ENCODE assay signal across 30 mouse cellular contexts in genomic region chr2:52949556-52949955, GRCm38 (mm10).
DNase-seq lines count a peak whose midpoint lies in the region; ATAC-seq and TF ChIP-seq lines count a peak whose summit lies in the region.
"Had no signal": no experiment of that assay in that cellular context is flagged by ENCODE, and none has a peak within 500 bp of the region (broad histone marks: within the 10 kb centered on the region; RNA-seq: fewer than 3 reads in every experiment).

No protein-coding gene starts in this region.

- in situ Hi-C loops in ES-E14 (cut with MboI; ENCODE audit: low sequenced_read_pairs in 2 of 2, unreplicated experiment in 2 of 2): no loop called here

- 97% methylated on average over 4 of the region's 4 CpGs for WGBS in heart, adult 2 months
- 96% methylated on average over 4 of the region's 4 CpGs for WGBS in liver, adult 2 months
- whole genome bisulfite sequencing in small intestine, adult 2 months: 90% methylated on average over 4 of the region's 4 CpGs
- WGBS in cerebellum, adult 2 months: 96% methylated on average over 4 of the region's 4 CpGs

- DNase-seq in heart, adult 2 months: no peak
- no peak for DNase-seq in heart, adult 9 months (ENCODE audit: low spot score in 2 of 2)
- no peak for DNase-seq in liver, adult 2 months (ENCODE audit: extremely low read depth, low read depth, low spot score)
- DNase-seq in liver: no peak
- no peak for DNase-seq in ES-E14 (ENCODE audit: low read depth, low spot score)
- DNase-seq in cerebellum, adult 2 months: no peak
- DNase-seq: adrenal gland, postnatal 25 days; cerebellum, adult 11 months; cerebellum, postnatal 14 days; heart, postnatal 10 days; kidney, adult 11 months; kidney, postnatal 10 days; layer of hippocampus, postnatal 36 days; lung, adult 18-20 months; lung, postnatal 10 days; right cerebral cortex, adult 18-20 months; right cerebral cortex, postnatal 4 days; thymus, adult 18-20 months; thymus, postnatal 36 days had no signal

- TF ChIP-seq POLR2A in heart, adult 2 months (IDR thresholded peaks at IDR 0.05; ENCODE audit: insufficient read depth, low read depth, low read length): no peak
- no peak for TF ChIP-seq POLR2A in liver, adult 2 months (IDR thresholded peaks at IDR 0.05; ENCODE audit: extremely low read depth, insufficient read depth, low read length)
- no peak for TF ChIP-seq POLR2A in small intestine, adult 2 months (IDR thresholded peaks at IDR 0.05; ENCODE audit: low read depth, low read length)
- TF ChIP-seq POLR2A in cerebellum, adult 2 months (IDR thresholded peaks at IDR 0.05; ENCODE audit: borderline replicate concordance, insufficient read depth, low read length): no peak

- TF ChIP-seq EP300 in heart, adult 2 months (IDR thresholded peaks at IDR 0.05; ENCODE audit: insufficient read depth, low read depth, low read length): no peak

- no peaks in the 10 kb centered on the region; the same call in 1 of the 2 replicates for H3K36me3 ChIP-seq in heart, adult 2 months (ENCODE audit: control insufficient read depth, insufficient read depth, low read length)
- no peaks in the 10 kb centered on the region for H3K36me3 ChIP-seq in liver, adult 2 months (ENCODE audit: control insufficient read depth, insufficient read depth, low read length)
- H3K36me3 ChIP-seq in ES-E14 (ENCODE audit: control insufficient read depth, insufficient read depth, low read length, poor library complexity, severe bottlenecking): no peaks in the 10 kb centered on the region
- no peaks in the 10 kb centered on the region for H3K36me3 ChIP-seq in small intestine, adult 2 months (ENCODE audit: control insufficient read depth, insufficient read depth, low read length)
- H3K36me3 ChIP-seq: embryonic facial prominence, embryonic 12.5 days; heart, embryonic 12.5 days; neural tube, embryonic 15.5 days; stomach, embryonic 15.5 days had no signal

- intact Hi-C loops in heart, adult 2 months (cut with DNase I): no loop called here

- H3K79me2 ChIP-seq in heart, adult 2 months (replicated peaks; ENCODE audit: control insufficient read depth, insufficient read depth, low read length): no peaks in the 10 kb centered on the region; the same call in none of the 2 replicates
- peaks cover 7% of the 10 kb centered on the region for H3K79me2 ChIP-seq in liver, adult 2 months (ENCODE audit: control insufficient read depth, insufficient read depth, low read length)

- no peak overlapping the region for H3K9ac ChIP-seq in heart, adult 2 months (ENCODE audit: low read depth, low read length)
- H3K9ac ChIP-seq in liver, adult 2 months (ENCODE audit: low read depth, low read length): no peak overlapping the region
- no peak overlapping the region for H3K9ac ChIP-seq in ES-E14 (ENCODE audit: insufficient read depth, low read depth, low read length, poor library complexity, severe bottlenecking)
- H3K9ac ChIP-seq: embryonic facial prominence, embryonic 12.5 days; heart, embryonic 12.5 days; limb, embryonic 13.5 days; neural tube, embryonic 15.5 days; stomach, embryonic 15.5 days had no signal

- H3K9me3 ChIP-seq in ES-E14 (ENCODE audit: control insufficient read depth, insufficient read depth, low read depth, low read length): no peaks in the 10 kb centered on the region
- H3K9me3 ChIP-seq: embryonic facial prominence, embryonic 12.5 days; heart, embryonic 12.5 days; limb, embryonic 13.5 days; neural tube, embryonic 15.5 days; stomach, embryonic 15.5 days had no signal

- H3K4me3 ChIP-seq in heart, adult 2 months: no peak overlapping the region
- H3K4me3 ChIP-seq in liver, adult 2 months (ENCODE audit: insufficient read depth, low read depth, low read length): no peak overlapping the region
- no peak overlapping the region for H3K4me3 ChIP-seq in ES-E14 (ENCODE audit: insufficient read depth in 1 of 2, low read depth in 1 of 2, low read length in 2 of 2, poor library complexity in 1 of 2, severe bottlenecking in 1 of 2)
- H3K4me3 ChIP-seq in small intestine, adult 2 months (ENCODE audit: low read depth, low read length): no peak overlapping the region
- H3K4me3 ChIP-seq in cerebellum, adult 2 months (replicated peaks; ENCODE audit: insufficient read depth, low read depth, low read length): no peak overlapping the region
- H3K4me3 ChIP-seq: embryonic facial prominence, embryonic 12.5 days; heart, embryonic 12.5 days; hindbrain, embryonic 10.5 days; limb, embryonic 13.5 days; midbrain, embryonic 10.5 days; neural tube, embryonic 15.5 days; stomach, embryonic 15.5 days had no signal

- TF ChIP-seq CTCF in heart, adult 2 months (IDR thresholded peaks at IDR 0.05): peak; percentile 36; the same call in 1 of the 2 replicates
- 0 out of 2 replicates have a peak, but pooled peaks have one; percentile 22 for TF ChIP-seq CTCF in liver, adult 2 months (IDR thresholded peaks at IDR 0.05; ENCODE audit: low read depth, low read length)
- 0 out of 2 replicates have a peak, but pooled peaks have one; percentile 16 for TF ChIP-seq CTCF in small intestine, adult 2 months (IDR thresholded peaks at IDR 0.05; ENCODE audit: extremely low read depth, insufficient read length, insufficient replicate concordance, low read depth, low read length)
- TF ChIP-seq CTCF in cerebellum, adult 2 months (IDR thresholded peaks at IDR 0.05; ENCODE audit: borderline replicate concordance, insufficient read depth, low read depth, low read length): no peak

- peaks cover under 1% of the 10 kb centered on the region for H3K4me1 ChIP-seq in heart, adult 2 months (ENCODE audit: control insufficient read depth, insufficient read depth, low read length)
- H3K4me1 ChIP-seq in liver, adult 2 months (ENCODE audit: control insufficient read depth, insufficient read depth, low read length): no peaks in the 10 kb centered on the region
- peaks cover 0 to 6% of the 10 kb centered on the region in 2 experiments; a peak in 3 of 4 replicates for H3K4me1 ChIP-seq in ES-E14 (ENCODE audit: control insufficient read depth in 2 of 2, insufficient read depth in 2 of 2, low read length in 2 of 2, poor library complexity in 1 of 2)
- no peaks in the 10 kb centered on the region for H3K4me1 ChIP-seq in small intestine, adult 2 months (ENCODE audit: control insufficient read depth, insufficient read depth, insufficient read length, low read length)
- peaks cover 12% of the 10 kb centered on the region; the same call in 1 of the 2 replicates for H3K4me1 ChIP-seq in cerebellum, adult 2 months (ENCODE audit: control insufficient read depth, insufficient read depth, low read length)

- H3K27ac ChIP-seq in heart, adult 2 months: no peak overlapping the region
- H3K27ac ChIP-seq in liver, adult 2 months (replicated peaks; ENCODE audit: insufficient read depth, low read depth, low read length): no peak overlapping the region
- no peak overlapping the region for H3K27ac ChIP-seq in ES-E14 (ENCODE audit: insufficient read depth, low read depth, low read length, poor library complexity, severe bottlenecking)
- no peak overlapping the region for H3K27ac ChIP-seq in small intestine, adult 2 months (ENCODE audit: insufficient read depth, low read depth, low read length)
- H3K27ac ChIP-seq in cerebellum, adult 2 months (ENCODE audit: insufficient read depth, low read length): no peak overlapping the region
- H3K27ac ChIP-seq: embryonic facial prominence, embryonic 12.5 days; hindbrain, embryonic 10.5 days; limb, embryonic 13.5 days; midbrain, embryonic 10.5 days; neural tube, embryonic 15.5 days; stomach, embryonic 15.5 days had no signal

- no peaks in the 10 kb centered on the region for H3K27me3 ChIP-seq in heart, adult 2 months (ENCODE audit: control insufficient read depth, insufficient read depth, low read length)
- H3K27me3 ChIP-seq in liver, adult 2 months (ENCODE audit: control insufficient read depth, insufficient read depth, low read length): no peaks in the 10 kb centered on the region
- no peaks in the 10 kb centered on the region for H3K27me3 ChIP-seq in small intestine, adult 2 months (ENCODE audit: control insufficient read depth, insufficient read depth, low read length)
- H3K27me3 ChIP-seq in cerebellum, adult 2 months (ENCODE audit: control insufficient read depth, insufficient read depth, low read length): no peaks in the 10 kb centered on the region
- H3K27me3 ChIP-seq: embryonic facial prominence, embryonic 12.5 days; heart, embryonic 12.5 days; limb, embryonic 13.5 days; neural tube, embryonic 15.5 days; stomach, embryonic 15.5 days had no signal

- ATAC-seq in activated CD4-positive, CD25-positive, alpha-beta regulatory T cell, adult 4 months: no peak
- ATAC-seq: CD4-positive, CD25-positive, alpha-beta regulatory T cell, adult 4 months; forebrain, embryonic 14.5 days had no signal

TF ChIP-seq in ES-E14, 5 proteins besides CTCF, POLR2A, EP300 and RAD21:
- peak; percentile 54; the same call in 1 of the 2 replicates for TF ChIP-seq ZC3H11A (IDR thresholded peaks at IDR 0.05; ENCODE audit: borderline replicate concordance, low read depth, low read length)
- no peak for TF ChIP-seq HCFC1 (IDR thresholded peaks at IDR 0.05; ENCODE audit: borderline replicate concordance, insufficient read depth, low read length)
